Mouse (Mus musculus) limb, embryonic 14.5 days (tissue): ENCODE measurements at regions not wholly inside any gene's neighbourhood (a gene's known extent, or its start where the extent isn't known, plus 50 kb on each side); places are given as distances from the start of the nearest gene placed in this dataset.

ENCODE experiments used
- ATAC-seq: fragments of 200-750 bp; cut with Nextera tagmentation; 2 replicates; pipeline ENCODE4 v1.8.0; 2017; ENCODE audit warnings: low read depth, moderate number of reproducible peaks, moderate TSS enrichment; ENCODE audit not compliant: low FRiP score
- DNase-seq: peaks from one replicate; pipeline ENCODE4 v3.0.0-alpha.2; 2015; ENCODE audit warnings: low spot score
- H3K27ac ChIP-seq: fragments of 300-500 bp; sonication (generic); replicated peaks from 2 replicates; pipeline ENCODE4 v1.5.1; 2014; ENCODE audit warnings: low read depth, mild to moderate bottlenecking, low read length, moderate library complexity, mixed read lengths
- H3K27me3 ChIP-seq: fragments of 300-500 bp; sonication (generic); 2 replicates; pipeline ENCODE4 v1.6.1; 2014; ENCODE audit warnings: low read length, mixed read lengths; ENCODE audit not compliant: control insufficient read depth, insufficient read depth
- H3K36me3 ChIP-seq: fragments of 300-500 bp; sonication (generic); 2 replicates; pipeline ENCODE4 v1.6.1; 2014; ENCODE audit warnings: mild to moderate bottlenecking, low read length, moderate library complexity, mixed read lengths; ENCODE audit not compliant: control insufficient read depth, insufficient read depth
- H3K4me1 ChIP-seq: fragments of 300-500 bp; sonication (generic); 2 replicates; pipeline ENCODE4 v1.6.1; 2014; ENCODE audit warnings: antibody characterized with exemption, low read length, mixed read lengths; ENCODE audit not compliant: control insufficient read depth, insufficient read depth
- H3K4me2 ChIP-seq: fragments of 300-500 bp; sonication (generic); replicated peaks from 2 replicates; pipeline ENCODE4 v1.6.1; 2014; ENCODE audit warnings: low read depth, mild to moderate bottlenecking, low read length, moderate library complexity; ENCODE audit not compliant: severe bottlenecking
- H3K4me3 ChIP-seq: fragments of 300-500 bp; sonication (generic); replicated peaks from 2 replicates; pipeline ENCODE4 v1.5.1; 2014; ENCODE audit warnings: low read length
- H3K9ac ChIP-seq: fragments of 300-500 bp; sonication (generic); 2 replicates; pipeline ENCODE4 v1.6.1; 2014; ENCODE audit warnings: mild to moderate bottlenecking, low read depth, low read length, moderate library complexity; ENCODE audit not compliant: severe bottlenecking
- H3K9me3 ChIP-seq: fragments of 300-500 bp; sonication (generic); 2 replicates; pipeline ENCODE4 v1.6.1; 2016; ENCODE audit warnings: low read length; ENCODE audit not compliant: control insufficient read depth
- POLR2A ChIP-seq: fragments of 200-500 bp; IDR thresholded peaks from 2 replicates; pipeline ENCODE4 v1.8.0; 2012; ENCODE audit warnings: inconsistent platforms, mild to moderate bottlenecking, moderate library complexity, borderline replicate concordance; ENCODE audit not compliant: insufficient read depth, insufficient read length; ENCODE audit errors: extremely low read depth
- WGBS: fragments of 180-500 bp; shearing (Covaris S2); extraction: QIAGEN DNeasy Blood & Tissue Kit; methylation state at CpG from one replicate; pipeline ENCODE4 v1.1.7; 2014; 5-methylcytosine and 5-hydroxymethylcytosine counted together

DNA sequence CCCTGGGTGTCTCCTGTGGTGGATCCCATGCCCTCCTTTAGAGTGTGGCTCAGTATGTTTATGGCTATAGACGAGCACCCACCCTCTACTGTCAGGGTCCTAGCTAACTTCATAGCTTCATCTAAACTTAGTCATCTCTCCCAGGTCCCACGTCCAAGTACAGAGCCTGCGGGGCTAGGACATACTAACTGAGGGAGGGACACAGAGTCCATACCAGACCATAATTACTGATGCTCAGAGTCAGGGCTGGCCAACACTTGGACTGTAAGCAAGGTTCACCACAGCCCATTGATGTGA, 78.6 kb downstream of the Rhob start:
- Histone ChIP-seq H3K4me3 (no peak overlapping the region), H3K9ac (no peak overlapping the region), H3K4me1 (no peaks in the 10 kb centered on the region), H3K27ac (no peak overlapping the region), H3K36me3 (no peaks in the 10 kb centered on the region), H3K27me3 (no peaks in the 10 kb centered on the region), H3K4me2 (no peak overlapping the region), H3K9me3 (no peaks in the 10 kb centered on the region)
- ATAC-seq, result no peak
- DNase-seq, result no peak
- WGBS, result 85% methylated on average over 3 of the region's 3 CpGs
- TF ChIP-seq POLR2A, result no peak

DNA sequence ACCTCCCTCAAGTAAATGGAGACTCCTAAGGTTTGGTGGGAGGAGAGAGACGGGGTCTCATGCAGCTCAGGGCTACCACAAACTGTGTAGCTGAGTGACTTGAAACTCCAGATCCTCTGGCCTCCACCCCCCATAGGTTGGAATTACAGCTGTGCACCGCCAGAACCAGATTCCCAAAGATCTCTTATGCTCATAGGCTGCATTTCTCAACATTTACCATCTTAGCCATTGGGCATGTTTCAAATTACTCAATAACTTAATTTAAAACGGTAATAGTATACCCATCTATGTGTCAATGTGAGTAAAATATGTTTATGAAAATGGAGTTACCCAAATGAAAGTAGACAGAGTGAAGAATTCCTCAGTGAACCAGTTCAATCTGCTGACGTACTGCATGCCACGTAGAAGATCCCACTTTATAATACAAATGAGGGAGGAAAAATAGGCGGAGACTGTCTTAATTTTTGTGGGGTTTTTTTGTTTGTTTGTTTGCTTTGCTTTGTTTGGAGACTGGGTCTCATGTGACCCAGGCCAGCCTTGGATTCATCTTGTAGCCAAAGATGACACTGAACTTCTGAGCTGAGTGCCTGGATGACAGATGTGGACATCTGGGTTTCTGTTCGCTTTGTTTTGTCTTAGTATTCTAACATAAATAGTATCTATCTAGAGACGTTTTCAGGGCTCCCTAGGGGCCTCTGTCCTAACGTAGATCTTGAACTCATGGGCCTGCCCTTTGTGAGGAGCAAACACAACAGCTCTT, 79.1 kb downstream of the Rhob start:
- Histone ChIP-seq H3K9ac (no peak overlapping the region), H3K9me3 (no peaks in the 10 kb centered on the region), H3K27ac (no peak overlapping the region), H3K27me3 (no peaks in the 10 kb centered on the region), H3K4me3 (no peak overlapping the region), H3K36me3 (no peaks in the 10 kb centered on the region), H3K4me2 (no peak overlapping the region), H3K4me1 (no peaks in the 10 kb centered on the region)
- no peak for TF ChIP-seq POLR2A
- ATAC-seq (no peak), DNase-seq (no peak)
- 72% methylated on average over 9 of the region's 9 CpGs for WGBS

DNA sequence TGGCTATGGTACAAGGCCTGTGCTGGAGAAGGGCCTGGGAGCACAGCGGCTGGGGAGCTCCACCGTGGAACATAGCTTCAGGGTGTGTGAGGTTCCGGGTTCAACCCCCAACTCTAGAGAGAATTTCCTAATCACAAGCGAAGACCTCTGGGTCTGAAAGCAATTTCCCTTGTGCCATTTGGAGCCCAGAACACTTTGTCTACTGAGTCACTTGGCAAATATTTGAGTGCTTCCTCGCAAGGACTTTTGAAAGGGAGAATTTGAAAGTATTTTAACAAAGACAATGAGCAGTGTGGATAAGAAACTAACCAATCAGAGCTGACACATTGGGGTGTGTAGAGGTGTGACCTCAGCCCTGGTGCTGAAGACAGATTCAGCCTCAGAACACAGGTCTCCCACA, 80.9 kb downstream of the Rhob start:
- WGBS, result 75% methylated on average over 5 of the region's 5 CpGs
- H3K9me3 ChIP-seq, result no peaks in the 10 kb centered on the region
- H3K9ac ChIP-seq, result no peak overlapping the region
- no peak overlapping the region for H3K4me3 ChIP-seq
- H3K36me3 ChIP-seq, result no peaks in the 10 kb centered on the region
- H3K27ac ChIP-seq, result no peak overlapping the region
- no peaks in the 10 kb centered on the region for H3K27me3 ChIP-seq
- H3K4me1 ChIP-seq, result no peaks in the 10 kb centered on the region
- no peak for DNase-seq
- H3K4me2 ChIP-seq, result no peak overlapping the region
- no peak for TF ChIP-seq POLR2A
- ATAC-seq, result no peak

GRCm38 (mm10) chr12:8417127-8417790, 82.5 kb downstream of the Rhob start:
- Histone ChIP-seq H3K9me3 (no peaks in the 10 kb centered on the region), H3K9ac (no peak overlapping the region), H3K27me3 (no peaks in the 10 kb centered on the region), H3K36me3 (no peaks in the 10 kb centered on the region), H3K4me2 (no peak overlapping the region), H3K4me3 (no peak overlapping the region), H3K27ac (no peak overlapping the region), H3K4me1 (no peaks in the 10 kb centered on the region)
- ATAC-seq (no peak), DNase-seq (no peak)
- 67% methylated on average over 8 of the region's 8 CpGs for WGBS
- TF ChIP-seq POLR2A, result no peak

DNA sequence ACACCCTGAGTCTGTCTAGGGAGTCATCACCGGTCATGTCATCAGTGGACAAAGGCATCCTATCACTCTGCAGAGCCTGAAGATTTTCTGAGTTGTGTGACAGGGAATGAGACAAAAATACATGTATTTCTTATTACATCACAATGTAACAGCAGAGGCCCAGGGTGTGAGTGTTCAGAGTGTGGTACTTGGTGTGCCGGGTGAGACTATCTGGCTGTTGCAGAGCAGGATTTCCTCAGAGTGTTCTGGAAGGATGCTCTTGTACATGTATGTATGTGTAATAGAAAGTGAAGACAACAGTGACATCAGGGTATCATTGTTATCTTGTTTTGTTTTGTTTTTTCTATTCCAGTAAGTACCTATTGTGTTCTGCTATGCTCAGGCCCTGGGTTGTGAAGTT, 87.7 kb downstream of the Rhob start:
- 87% methylated on average over 2 of the region's 2 CpGs for WGBS
- no peak for ATAC-seq
- no peak for TF ChIP-seq POLR2A

More for the DNA sequence above, 87.7 kb downstream of the Rhob start:
- no peak overlapping the region for H3K9ac ChIP-seq
- H3K9me3 ChIP-seq, result no peaks in the 10 kb centered on the region
- no peak overlapping the region for H3K4me2 ChIP-seq
- no peak for DNase-seq
- H3K27ac ChIP-seq, result no peak overlapping the region
- H3K4me3 ChIP-seq, result no peak overlapping the region
- H3K4me1 ChIP-seq, result peaks cover 9% of the 10 kb centered on the region
- H3K27me3 ChIP-seq, result no peaks in the 10 kb centered on the region
- H3K36me3 ChIP-seq, result no peaks in the 10 kb centered on the region
